Mouse (Mus musculus) 416B (cell line): ENCODE measurements around the gene Sytl2.

Experiments
- DNase-seq: peaks from one replicate; pipeline ENCODE4 v3.0.0; 2011; ENCODE audit warnings: low read depth

Sytl2 gene

DNA sequence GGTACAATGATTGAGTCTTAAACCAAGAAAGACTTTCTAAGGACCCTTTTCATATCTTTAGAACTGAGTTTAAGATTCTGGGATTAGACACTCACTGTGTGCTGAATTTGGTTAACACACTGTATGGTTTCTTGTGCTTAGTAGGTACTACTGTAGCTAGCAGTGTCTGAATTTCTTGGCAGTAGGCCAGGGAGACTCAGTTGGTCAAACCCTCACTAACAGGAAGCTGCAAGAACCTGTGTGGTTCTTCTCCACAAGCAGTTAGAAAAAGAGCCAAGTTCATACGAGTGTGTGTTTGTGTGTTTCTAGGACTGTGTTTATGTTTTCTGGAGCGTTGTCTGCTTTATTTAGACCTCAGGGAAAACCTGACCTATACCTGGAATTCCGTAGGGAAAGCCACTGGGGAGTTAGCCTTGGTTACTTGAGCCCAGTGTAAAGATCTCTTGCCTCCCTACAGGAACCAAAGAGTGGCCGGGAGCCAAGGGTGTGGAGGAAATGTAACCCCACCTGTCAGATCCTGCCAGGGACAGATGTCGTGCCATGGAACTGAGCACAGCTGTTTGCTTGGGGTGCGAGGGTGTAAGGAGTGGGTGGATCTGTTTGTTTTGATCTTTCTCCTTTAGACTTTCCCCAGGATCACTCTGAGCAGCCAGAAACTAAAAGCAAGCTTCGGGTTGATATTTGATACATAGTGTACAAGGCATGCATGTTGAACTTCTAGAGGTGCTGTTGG is 10.3 kb downstream of the Sytl2 start:
- peak; percentile 32 for DNase-seq

DNA sequence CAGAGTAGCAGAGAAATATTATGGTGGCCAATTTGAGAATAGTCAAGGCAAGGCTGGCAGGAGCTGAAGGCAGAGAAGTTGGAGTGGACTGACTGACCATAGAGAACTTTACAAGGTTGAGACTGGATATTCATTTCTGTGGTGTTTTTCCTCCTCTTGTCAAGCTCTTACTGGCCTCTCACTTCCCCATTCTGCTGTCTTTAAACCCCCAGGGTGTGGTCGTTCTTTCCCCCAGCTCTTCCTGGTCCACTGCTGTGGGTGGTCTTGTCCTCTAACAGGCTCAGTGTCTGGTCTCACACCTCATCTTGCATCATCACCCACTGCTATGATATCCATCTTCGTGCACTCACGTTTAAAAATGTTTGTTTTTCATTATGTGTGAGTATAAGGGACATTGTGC is 11.4 kb downstream of the Sytl2 start:
- peak; percentile 24 for DNase-seq

DNA sequence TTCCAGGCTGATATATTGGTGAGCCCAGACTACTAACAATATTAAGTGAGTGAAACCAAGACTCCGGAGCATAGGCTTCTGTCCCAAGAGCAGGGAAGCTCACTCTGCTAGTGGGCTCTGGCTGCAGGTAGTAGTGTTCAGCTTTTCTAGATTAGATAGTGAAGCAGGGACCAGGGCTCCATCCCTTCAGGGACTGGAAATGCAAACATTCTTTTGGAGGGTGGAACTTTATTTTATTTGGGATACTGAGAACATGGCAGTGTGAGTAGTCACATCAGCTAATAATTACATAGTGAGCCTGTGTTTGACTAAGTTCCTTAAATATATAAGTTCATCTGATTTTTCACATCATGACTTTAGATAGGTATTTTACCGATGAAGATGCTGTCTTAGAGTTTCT is 14.8 kb downstream of the Sytl2 start:
- no peak for DNase-seq

DNA sequence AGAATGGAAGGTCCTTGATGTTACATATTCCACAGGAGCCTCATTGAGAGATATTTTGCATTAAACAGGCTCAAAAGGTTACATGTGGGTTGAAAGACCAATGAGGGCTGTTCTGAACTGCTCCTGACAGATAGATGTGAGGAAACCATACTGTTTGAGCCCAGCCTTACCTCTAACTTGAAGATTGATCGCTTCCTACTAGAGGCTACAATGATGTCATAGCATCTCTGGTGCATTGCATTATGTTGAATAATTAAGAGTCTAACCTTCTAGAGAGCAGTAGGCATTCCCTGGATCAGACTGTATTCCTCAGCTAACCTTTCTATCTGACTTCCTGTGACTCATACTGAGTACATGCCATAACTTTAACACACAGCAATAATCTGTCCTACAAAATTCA is 17.4 kb downstream of the Sytl2 start:
- no peak for DNase-seq

DNA sequence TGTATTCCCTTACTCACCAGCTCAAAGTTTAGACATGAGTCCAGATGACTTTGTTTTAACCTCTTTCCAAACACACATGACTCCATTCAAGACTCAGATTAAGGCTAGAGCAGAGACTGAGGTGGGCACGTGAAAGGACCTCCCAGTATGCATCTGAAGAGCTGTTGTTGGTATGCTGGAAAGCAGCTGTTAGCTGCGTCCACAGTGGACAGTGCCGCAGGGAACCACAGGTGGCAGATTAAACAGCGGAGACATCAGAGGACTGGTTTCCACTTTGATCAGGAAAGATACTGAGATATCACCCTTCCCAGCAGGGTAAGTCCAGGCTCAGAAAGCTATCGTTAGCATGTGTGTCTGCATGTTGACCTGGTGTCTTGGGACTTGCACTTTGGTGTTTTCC is 18.1 kb downstream of the Sytl2 start:
- no peak for DNase-seq

DNA sequence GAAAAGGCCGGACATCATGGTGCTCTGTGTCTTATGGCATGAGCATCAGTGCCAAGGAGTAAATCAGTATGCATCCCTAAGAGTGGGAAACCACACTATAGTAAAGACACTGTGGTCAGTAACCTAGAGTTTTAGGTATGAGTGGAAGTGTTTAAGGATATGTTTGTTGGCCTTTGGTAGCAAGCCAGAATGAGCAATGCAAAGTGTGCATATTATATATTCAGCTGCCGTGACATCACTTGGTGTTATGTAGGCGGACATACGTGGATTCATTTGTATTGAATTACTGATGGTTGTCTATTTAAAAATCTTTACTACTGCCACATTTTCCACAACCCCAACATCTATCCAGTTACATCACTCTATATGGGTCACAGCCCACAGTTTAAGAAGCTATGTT is 23.1 kb downstream of the Sytl2 start:
- DNase-seq, result no peak

DNA sequence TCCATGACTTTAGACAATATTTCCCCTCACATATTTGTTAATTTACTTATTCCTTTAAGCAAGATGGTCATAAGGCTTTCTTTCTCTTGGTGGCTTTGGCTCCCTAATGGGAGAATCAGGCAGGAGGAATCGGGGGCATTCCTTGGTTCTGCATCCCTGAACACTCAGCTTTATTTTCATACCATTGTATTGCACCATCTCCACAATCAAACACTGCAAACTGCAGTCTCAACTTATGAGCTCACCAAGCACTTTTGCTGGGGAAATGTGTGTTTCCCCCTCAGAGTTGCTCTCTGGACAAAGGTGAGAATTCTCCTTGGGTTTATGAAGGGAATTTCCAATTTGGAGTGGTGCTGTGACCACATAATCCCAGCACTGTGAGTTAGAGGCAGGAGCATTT is 28.1 kb downstream of the Sytl2 start:
- DNase-seq, result no peak

DNA sequence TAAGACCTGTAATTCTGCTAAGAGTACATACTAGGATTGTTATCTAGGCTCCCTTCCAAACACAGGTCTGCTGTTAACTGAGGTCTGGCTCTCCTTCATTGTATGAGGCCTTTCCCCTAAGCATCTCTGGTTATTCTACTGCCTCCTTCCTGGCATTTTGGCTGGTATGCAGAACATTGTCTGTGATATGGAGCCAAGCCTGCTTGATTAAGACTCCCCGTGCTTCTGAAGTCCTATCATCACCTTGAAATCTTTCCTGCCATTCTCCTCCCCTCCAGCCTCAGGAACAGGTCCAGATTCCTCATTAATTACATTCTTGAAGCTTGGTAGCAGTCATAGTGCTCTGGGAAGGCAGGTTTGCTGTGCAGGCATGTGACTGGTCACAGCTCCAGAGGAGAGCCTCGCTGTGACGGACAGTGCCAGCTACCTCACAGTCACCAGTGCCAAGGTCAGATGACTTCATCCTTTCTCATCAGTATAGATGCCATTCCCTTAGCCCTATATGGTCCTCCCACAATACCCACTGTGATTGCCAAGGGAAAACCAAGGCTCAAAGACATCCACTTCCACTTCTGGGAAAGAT is 30.5 kb downstream of the Sytl2 start:
- DNase-seq, result no peak

DNA sequence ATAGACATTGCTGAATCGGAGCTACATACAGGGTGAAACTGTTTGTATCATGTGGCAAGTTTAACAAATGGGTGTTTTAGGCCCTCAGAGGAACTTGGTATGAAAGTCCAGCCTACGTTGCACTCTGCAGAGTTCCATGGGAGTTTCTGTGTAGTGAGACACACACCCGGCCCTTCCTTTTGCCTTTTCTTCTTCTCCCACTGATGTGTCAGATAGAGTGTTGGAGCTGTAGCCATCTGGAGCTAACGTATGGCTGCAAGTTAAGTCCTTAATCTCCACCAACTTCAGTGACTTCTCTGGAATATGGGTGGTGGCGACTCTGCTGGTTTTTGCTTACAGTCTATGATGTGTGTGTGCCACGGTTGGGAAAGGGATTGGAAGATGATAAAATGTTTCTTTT is 32.3 kb downstream of the Sytl2 start:
- DNase-seq, result no peak

DNA sequence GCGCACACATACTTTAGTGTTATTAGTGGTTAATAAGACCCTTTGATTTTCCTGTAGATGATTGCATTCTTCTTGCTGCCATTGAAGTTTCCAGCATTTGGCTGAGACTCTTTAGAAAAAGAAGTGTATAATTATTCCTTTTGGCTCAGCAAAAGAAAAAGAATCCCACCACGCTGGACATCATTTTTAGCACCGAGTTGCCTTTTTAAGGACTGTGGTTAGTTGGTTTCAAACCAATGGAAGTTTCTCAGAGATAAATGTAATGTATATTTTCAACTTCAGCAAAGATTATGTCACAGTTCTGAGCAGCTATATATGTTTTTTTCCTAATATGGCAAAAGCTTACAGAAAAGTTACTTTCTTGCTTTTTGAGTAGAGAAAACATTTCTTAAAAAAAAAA is 32.8 kb downstream of the Sytl2 start:
- no peak for DNase-seq

DNA sequence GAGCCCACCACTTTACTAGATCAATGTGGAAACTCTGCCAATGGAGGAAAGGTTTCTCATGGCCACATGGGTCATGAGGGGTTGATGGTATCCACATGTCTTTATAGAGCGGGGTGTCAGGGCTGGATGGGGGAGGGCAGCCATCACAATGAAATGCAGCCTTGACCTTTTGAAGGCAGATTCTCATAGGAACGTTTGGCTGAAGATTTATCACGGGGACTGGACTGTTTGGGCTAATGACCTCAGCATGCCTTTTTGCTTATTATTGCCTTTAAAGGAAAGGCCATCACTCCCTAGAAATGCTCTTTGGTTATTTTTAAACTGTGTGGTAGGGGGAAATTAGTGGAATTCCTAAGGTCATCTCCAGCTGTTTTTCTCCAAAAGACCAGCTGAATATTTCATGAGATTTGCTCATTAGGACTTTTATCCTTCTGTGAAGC is 33.7 kb downstream of the Sytl2 start:
- DNase-seq, result no peak

DNA sequence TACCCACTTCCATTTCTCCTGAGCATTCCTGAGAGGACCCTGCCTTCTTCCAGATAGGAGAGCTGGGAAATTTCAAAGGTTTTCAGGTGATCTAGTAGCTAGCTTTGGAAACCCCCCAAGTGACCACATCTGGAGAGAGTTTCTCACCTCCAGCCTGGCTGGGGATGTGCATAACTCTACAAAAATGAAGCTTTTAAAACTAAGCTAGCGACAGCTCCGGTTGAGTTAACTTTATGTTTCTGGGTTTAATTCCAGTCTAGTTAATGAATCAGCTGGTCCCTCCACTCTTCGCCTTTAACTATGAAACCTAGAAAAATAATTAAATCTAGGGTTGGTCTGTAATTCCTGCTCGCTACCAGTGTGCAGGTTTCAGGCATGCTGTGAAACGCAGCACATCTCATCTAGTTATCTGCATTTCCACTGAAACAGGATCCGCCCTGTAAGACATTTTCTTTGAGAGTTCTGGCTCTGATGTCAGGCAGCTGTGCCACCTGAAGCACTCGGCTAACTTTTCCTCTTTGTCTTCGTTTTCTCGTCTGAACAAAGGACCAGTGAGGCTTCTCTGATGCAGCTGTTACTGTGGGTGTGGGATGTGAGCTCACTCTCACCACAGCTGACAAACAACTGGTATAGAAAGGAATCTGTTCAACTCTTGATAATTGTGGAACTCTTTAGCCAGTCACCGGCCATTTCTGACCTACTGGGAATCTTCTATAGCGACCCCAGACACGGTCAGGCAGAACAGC is 39.3 kb downstream of the Sytl2 start:
- no peak for DNase-seq

DNA sequence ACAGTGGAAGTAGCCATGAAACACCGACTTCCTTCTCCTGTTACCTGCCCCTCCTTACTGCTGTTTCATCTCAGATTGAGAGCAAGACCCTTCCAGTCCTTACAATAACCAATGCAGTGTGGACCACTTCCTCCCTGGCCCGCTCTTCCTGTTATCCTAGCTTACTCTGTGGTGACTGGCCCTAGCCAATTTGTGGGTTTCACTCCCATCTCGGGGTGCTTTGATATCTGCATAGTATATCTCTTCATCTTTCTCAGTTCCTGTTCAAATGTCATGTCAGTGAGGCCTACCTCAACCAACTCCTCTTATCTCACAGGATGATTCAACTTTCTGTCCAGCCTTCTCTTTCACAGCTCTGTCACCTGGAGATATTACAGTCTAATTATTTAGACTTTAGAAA is 42.9 kb downstream of the Sytl2 start:
- peak; percentile 61 for DNase-seq

DNA sequence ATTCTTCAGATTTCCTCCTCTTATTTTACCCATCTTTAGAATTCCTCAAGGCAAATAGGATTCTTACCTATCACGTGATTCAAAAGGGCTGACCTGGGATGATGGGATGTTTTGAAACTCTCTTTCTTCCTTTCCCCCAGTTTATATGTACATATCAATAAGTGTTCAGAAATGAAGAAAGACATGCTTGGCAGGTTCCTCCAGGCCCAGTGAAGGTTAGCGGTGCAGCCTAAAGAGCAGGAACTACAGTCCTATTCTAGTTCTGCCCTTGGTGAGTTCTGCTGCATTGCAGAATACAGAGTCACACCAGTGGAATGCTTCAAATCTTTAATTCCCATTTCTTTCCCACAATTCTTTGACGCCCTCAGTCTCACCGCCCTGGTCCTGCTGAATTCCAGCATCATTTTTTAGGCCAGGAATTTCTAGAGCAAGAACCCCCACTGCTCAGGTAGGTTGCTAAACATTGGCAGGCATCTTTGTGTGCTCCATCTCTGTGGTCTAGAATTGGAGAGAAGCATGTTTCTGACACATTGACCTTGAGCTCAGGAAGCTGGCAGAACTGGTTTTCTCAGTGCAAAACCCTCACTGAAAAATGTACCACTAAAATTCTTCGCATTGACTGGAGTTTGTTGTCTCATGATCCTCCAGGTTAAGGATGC is 45.9 kb downstream of the Sytl2 start:
- peak; percentile 11 for DNase-seq

DNA sequence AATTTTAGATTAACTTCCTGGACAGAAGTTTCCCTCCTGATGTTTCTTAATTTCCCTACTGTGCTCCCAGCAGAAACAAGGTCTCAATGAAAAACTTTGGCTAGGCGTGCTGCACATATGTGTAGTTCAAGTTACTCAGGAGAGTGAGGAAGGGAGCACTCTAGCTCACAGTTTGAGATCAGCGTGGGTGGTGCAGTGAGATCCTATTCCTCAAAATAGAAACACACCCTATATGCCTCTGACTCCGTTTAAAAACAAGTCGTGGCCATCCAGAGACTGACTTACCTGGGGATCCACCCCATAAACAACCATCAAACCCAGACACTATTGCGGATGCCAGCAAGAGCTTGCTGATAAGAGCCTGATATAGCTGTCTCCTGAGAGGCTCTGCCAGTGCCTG is 47.0 kb downstream of the Sytl2 start:
- DNase-seq, result no peak

DNA sequence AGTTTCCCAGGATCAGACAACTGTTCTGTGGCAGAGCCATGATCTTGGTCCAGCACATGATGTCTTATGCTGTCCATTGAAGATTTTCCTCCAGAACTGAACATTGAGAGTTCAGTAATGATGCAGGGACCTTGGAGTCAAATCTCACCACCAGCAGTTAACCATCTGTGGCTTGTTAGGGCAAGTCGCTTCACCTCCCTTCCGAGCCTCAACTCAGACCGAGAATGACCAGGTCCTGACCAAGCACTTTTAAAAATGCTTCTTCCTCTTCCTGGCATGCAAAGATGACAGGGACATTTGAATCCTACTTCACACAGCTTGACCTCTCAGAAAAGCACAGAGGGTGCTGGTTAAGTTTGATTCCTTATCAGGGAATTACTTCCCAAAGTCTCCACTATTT is 50.1 kb downstream of the Sytl2 start:
- peak; percentile 32 for DNase-seq

DNA sequence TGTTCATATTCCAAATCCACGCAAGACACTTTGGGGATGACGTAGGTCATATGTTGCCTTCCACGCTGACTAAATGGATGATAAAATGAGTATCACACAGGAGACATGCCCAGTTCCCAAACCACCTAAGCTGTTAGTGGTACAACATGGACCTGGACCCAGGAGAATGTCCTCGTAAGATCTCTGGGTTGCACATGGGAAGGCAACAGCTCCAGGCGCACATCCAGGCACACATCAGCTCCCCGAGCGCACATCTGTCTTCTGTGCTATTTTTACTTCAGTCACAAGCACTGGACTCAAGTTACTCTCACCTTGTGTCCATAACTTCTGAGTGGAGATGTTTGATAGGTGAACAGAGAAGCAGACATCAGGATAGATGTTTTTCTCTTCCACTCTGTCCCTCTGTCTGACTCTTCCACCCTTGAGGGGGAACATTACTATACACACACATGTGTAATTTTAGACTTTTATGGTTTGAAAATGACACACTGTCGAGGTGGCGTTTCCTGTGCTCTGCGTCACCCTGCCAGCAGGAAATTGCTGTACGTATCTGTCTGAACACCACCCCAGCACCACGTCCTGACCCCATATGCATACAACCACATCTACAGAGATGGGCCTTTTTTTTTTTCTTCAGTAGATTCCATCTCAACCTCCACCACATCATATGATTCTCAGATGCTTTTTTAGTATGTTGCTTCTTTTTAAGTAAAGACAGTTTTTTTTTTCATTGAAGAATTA is 51.6 kb downstream of the Sytl2 start:
- peak; percentile 87 for DNase-seq

DNA sequence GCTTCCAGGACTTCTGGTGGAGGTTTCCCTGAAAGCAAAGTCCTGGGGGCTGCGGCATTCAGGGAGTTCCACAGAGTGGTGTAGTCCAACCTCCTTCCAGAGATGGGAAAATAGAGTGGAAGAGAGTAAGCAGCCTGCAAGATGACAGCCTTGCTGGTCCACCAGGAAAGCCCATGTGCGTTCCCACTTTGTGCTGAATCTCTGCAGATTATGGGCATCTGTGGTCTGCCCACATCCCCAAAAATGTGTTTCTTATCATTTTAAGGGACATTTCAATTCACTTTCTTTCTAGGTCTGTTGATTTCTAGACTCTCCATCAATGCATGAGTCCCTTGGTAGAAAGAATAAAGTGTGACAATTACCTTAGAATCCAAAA is 52.2 kb downstream of the Sytl2 start:
- DNase-seq, result no peak

DNA sequence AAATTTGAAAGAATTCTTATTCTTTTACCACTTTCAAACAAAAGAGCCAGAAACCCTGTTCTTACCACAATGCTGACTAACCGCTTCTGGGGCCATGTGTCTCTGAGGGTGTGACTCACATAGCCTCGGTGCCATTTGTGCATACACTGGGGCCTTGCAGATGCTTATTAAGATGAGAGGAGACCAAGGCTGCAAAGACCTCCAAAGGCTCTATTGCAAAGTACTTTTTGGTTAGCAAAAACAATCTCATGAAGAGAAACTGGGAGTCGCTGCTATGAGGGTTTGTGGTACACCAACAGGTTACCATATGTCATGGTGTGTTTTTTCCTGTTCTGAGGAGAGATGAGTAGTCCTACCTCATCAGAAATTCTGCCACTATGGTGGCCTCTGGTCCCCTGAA is 53.4 kb downstream of the Sytl2 start:
- peak; percentile 82 for DNase-seq

DNA sequence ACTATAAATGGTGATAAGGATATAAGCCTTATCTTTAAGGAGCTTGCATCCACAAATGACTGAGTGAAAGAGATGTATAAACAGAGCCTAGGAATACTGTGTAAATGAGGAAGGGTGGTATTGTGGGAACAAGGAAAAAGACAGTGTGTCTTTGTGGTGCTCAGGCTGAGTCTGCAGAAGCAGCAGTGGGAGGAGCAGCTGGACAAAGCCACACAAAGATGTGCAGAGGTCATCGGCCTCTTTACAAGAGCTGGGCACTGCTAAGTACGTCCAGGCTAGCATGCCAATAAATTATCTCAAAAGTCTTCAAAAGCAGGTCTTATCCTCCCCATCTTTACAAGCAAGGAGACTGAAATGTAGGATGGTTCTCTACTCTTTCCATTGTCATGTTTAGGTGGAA is 53.9 kb downstream of the Sytl2 start:
- no peak for DNase-seq

DNA sequence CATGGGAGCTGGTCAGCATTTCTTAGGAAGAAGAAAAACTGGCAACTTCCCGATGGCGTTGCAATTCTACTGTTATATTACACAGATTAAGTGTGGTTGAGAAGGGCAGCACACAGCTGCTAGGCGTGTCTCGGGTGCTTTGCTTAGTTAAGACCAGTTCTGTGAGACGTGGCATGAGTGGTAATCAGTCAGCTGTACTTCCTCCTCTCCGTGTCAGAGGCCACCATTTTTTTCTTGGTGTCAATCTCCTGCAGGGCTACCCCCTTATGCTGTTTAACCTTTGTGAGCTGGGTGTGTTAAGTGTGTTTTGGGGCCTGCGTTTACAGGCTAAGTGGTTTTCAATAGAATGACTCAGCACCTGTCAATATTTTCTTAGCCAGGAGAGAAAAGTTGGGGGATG is 60.7 kb downstream of the Sytl2 start:
- no peak for DNase-seq
